Mouse (Mus musculus): Measurements from ENCODE around the gene Myo18a.
A peak's percentile ranks its signal among the peaks of the same experiment; 100 is the strongest.

Gene Myo18a

GRCm38 (mm10) chr11:77762783-77763672 lies at the start of gene Myo18a:
Myo18a (plus strand) TSS chr11:77763246.
- peak; percentile 73 for DNase-seq (ENCODE audit: low read depth, low spot score)

- no peak for DNase-seq (ENCODE audit: low read depth, low spot score)
Observed at GRCm38 (mm10) chr11:77713736-77714135, 49.3 kb upstream of the Myo18a start.

- DNase-seq (ENCODE audit: low read depth, low spot score): no peak
Observed at GRCm38 (mm10) chr11:77719055-77719454, 44.0 kb upstream of the Myo18a start.

GRCm38 (mm10) chr11:77721389-77721788 lies 41.7 kb upstream of the Myo18a start:
- DNase-seq (ENCODE audit: low read depth, low spot score): peak; percentile 56

- DNase-seq (ENCODE audit: low read depth, low spot score): no peak
Observed at GRCm38 (mm10) chr11:77724766-77725165, 38.3 kb upstream of the Myo18a start.

- no peak for DNase-seq (ENCODE audit: low read depth, low spot score)
Observed at GRCm38 (mm10) chr11:77725183-77725582, 37.9 kb upstream of the Myo18a start, which contains the start of gene Cryba1. Cryba1 (minus strand) TSS chr11:77725283.

GRCm38 (mm10) chr11:77728587-77728986 lies 34.5 kb upstream of the Myo18a start:
- no peak for DNase-seq (ENCODE audit: low read depth, low spot score)

GRCm38 (mm10) chr11:77737289-77737688 lies 25.8 kb upstream of the Myo18a start:
- DNase-seq (ENCODE audit: low read depth, low spot score): peak; percentile 90

- DNase-seq (ENCODE audit: low read depth, low spot score): peak; percentile 92
Observed at GRCm38 (mm10) chr11:77738555-77738954, 24.5 kb upstream of the Myo18a start.

GRCm38 (mm10) chr11:77743966-77744365 lies 19.1 kb upstream of the Myo18a start:
- DNase-seq (ENCODE audit: low read depth, low spot score): peak; percentile 76

GRCm38 (mm10) chr11:77746652-77747051 lies 16.4 kb upstream of the Myo18a start:
- DNase-seq (ENCODE audit: low read depth, low spot score): peak; percentile 34

- peak; percentile 42 for DNase-seq (ENCODE audit: low read depth, low spot score)
Observed at GRCm38 (mm10) chr11:77747103-77747502, 15.9 kb upstream of the Myo18a start.

- DNase-seq (ENCODE audit: low read depth, low spot score): no peak
Observed at GRCm38 (mm10) chr11:77748996-77749395, 14.1 kb upstream of the Myo18a start.

- DNase-seq (ENCODE audit: low read depth, low spot score): no peak
Observed at GRCm38 (mm10) chr11:77752525-77752924, 10.5 kb upstream of the Myo18a start.

- no peak for DNase-seq (ENCODE audit: low read depth, low spot score)
Observed at GRCm38 (mm10) chr11:77753469-77753868, 9.6 kb upstream of the Myo18a start.

- no peak for DNase-seq (ENCODE audit: low read depth, low spot score)
Observed at GRCm38 (mm10) chr11:77760031-77760430, 3.0 kb upstream of the Myo18a start.

- peak; percentile 64 for DNase-seq (ENCODE audit: low read depth, low spot score)
Observed at GRCm38 (mm10) chr11:77763673-77764340, 761 bp downstream of the Myo18a start.

- DNase-seq (ENCODE audit: low read depth, low spot score): no peak
Observed at GRCm38 (mm10) chr11:77764694-77765458, 1.8 kb downstream of the Myo18a start.

GRCm38 (mm10) chr11:77765459-77765777 lies 2.4 kb downstream of the Myo18a start:
- DNase-seq (ENCODE audit: low read depth, low spot score): peak; percentile 64

GRCm38 (mm10) chr11:77766351-77767001 lies 3.4 kb downstream of the Myo18a start:
- peak; percentile 83 for DNase-seq (ENCODE audit: low read depth, low spot score)

- DNase-seq (ENCODE audit: low read depth, low spot score): no peak
Observed at GRCm38 (mm10) chr11:77769496-77769895, 6.5 kb downstream of the Myo18a start.

- DNase-seq (ENCODE audit: low read depth, low spot score): no peak
Observed at GRCm38 (mm10) chr11:77770346-77770745, 7.3 kb downstream of the Myo18a start.

Measured in ZHBTc4 (cell line).